Mouse (Mus musculus) midbrain, embryonic 13.5 days (tissue): ENCODE results near the gene Prickle4. TPM values are rescaled to one million over a fixed set of nuclear protein-coding genes. Genes with fewer than 3 reads are reported as not detected.

Experiments
- ATAC-seq: fragments of 200-750 bp; cut with Nextera tagmentation; 2 replicates; pipeline ENCODE4 v1.8.0; 2017; ENCODE audit warnings: mild to moderate bottlenecking, moderate TSS enrichment, moderate library complexity
- H3K27ac ChIP-seq: fragments of 300-500 bp; sonication (generic); 2 replicates; pipeline ENCODE4 v1.5.1; 2015; ENCODE audit warnings: inconsistent platforms, mild to moderate bottlenecking, moderate library complexity
- H3K27me3 ChIP-seq: fragments of 300-500 bp; sonication (generic); 2 replicates; pipeline ENCODE4 v1.6.1; 2015; ENCODE audit warnings: mild to moderate bottlenecking, inconsistent platforms
- H3K36me3 ChIP-seq: fragments of 300-500 bp; sonication (generic); 2 replicates; pipeline ENCODE4 v1.6.1; 2015; ENCODE audit warnings: mild to moderate bottlenecking, inconsistent platforms
- H3K4me1 ChIP-seq: fragments of 300-500 bp; sonication (generic); replicated peaks from 2 replicates; pipeline ENCODE4 v1.6.1; 2015; ENCODE audit warnings: inconsistent platforms
- H3K4me2 ChIP-seq: fragments of 300-500 bp; sonication (generic); replicated peaks from 2 replicates; pipeline ENCODE4 v1.6.1; 2015; ENCODE audit warnings: moderate library complexity, mild to moderate bottlenecking, inconsistent platforms
- H3K4me3 ChIP-seq: fragments of 300-500 bp; sonication (generic); replicated peaks from 2 replicates; pipeline ENCODE4 v1.5.1; 2015; ENCODE audit warnings: mild to moderate bottlenecking, inconsistent platforms
- H3K9ac ChIP-seq: fragments of 300-500 bp; sonication (generic); replicated peaks from 2 replicates; pipeline ENCODE4 v1.6.1; 2015; ENCODE audit warnings: mild to moderate bottlenecking, inconsistent platforms
- H3K9me3 ChIP-seq: fragments of 300-500 bp; sonication (generic); 2 replicates; pipeline ENCODE4 v1.6.1; 2016; ENCODE audit warnings: mild to moderate bottlenecking, inconsistent platforms
- WGBS: fragments of 180-500 bp; shearing (Covaris S2); methylation state at CpG from one replicate; pipeline ENCODE4 v1.1.7; 2015; 5-methylcytosine and 5-hydroxymethylcytosine counted together
- polyA plus RNA-seq: library from polyadenylated mRNA; unstranded; fragments of >200 nt; fragmentation: Nextera tagmentation; extraction: Ambion mirVana; gene quantifications from 2 replicates; pipeline ENCODE4 v1.2.1, GENCODE M21; 2015

Gene Prickle4
- 1.0 TPM in 2 replicates for polyA plus RNA-seq

- peak within 1 kb of the TSS; percentile 74 for H3K4me3 ChIP-seq
- no peaks in the 10 kb centered on the region for H3K9me3 ChIP-seq
- peak within 1 kb of the TSS; percentile 64 for H3K4me2 ChIP-seq
- H3K9ac ChIP-seq: peak within 1 kb of the TSS; percentile 89
- ATAC-seq: peak; percentile 96
- under 1% methylated on average over 78 of the region's 82 CpGs for WGBS
- H3K27me3 ChIP-seq: peaks cover 8% of the 10 kb centered on the region
- H3K27ac ChIP-seq: peak within 1 kb of the TSS; percentile 67
- H3K4me1 ChIP-seq: peaks cover 19% of the 10 kb centered on the region
- peaks cover 6% of the 10 kb centered on the region; the same call in 1 of the 2 replicates for H3K36me3 ChIP-seq
Observed at GRCm38 (mm10) chr17:47694503-47695336, at the start of gene Prickle4. TSS of gene Prickle4 (minus strand) at chr17:47694736.

DNA sequence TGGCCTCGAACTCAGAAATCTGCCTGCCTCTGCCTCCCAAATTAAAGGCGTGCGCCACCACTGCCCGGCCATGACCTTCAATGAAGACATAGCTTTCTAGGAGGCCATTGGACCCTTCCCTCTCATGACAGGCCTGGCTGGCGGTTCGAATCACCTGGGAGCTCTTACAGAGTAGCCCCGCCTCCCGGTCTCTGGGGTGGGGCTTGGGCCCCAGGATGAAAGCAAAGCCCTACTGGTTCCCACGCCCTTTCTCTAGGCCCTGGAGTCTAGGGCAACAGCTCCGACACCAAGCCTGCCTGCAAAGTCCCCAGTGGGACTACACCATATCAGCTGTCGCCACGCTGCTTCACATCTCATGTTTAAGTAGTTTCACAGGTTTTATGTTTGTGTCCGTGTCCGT, 49.5 kb upstream of the Prickle4 start:
- H3K36me3 ChIP-seq: no peaks in the 10 kb centered on the region
- no peak overlapping the region for H3K4me3 ChIP-seq
- no peak overlapping the region for H3K9ac ChIP-seq
- 0 out of 2 replicates have a peak, but pooled peaks cover 6% of the 10 kb centered on the region for H3K9me3 ChIP-seq
- no peak overlapping the region for H3K4me2 ChIP-seq
- H3K4me1 ChIP-seq: peaks cover 8% of the 10 kb centered on the region
- no peak for ATAC-seq
- WGBS: 95% methylated on average over 14 of the region's 14 CpGs
- H3K27ac ChIP-seq: no peak overlapping the region
- H3K27me3 ChIP-seq: peaks cover 14% of the 10 kb centered on the region

DNA sequence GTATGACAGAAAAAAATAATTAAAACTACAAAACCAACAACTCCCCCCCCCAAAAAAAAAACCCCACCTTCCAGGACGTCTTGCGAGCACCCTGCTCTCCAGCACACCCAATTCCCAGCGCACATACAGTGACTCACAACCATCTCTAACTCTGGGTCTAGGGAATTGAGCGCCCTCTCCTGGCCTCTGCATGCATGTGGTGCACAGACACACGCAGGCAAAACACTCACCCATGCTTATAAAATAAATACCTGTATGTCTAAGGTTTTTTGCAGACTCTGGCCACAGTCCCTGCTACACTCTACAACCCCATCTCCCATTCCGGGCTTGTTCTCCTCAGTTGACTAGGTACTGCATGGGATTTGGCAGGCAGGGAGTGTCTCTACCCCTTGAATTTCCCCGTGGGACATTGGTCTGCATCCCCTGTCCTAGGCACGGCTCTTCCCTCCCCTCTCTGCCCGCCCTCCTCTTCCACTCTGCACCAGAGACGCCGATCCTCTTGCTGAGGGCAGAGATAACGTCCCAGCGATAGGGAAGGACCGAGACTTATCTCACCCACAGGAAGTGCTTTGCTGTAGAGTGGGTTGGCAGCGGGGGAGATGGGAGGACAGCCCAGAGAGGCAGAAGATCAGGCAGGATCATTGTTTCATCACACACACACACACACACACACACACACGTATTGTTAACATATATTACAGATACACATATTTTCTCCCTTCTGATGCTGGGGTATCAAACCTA, 48.6 kb upstream of the Prickle4 start:
- WGBS: 52% methylated on average over 16 of the region's 16 CpGs
- Histone ChIP-seq H3K4me1 (peaks cover 17% of the 10 kb centered on the region), H3K4me2 (no peak overlapping the region), H3K27ac (no peak overlapping the region), H3K4me3 (no peak overlapping the region), H3K27me3 (peaks cover 23% of the 10 kb centered on the region), H3K9me3 (0 out of 2 replicates have a peak, but pooled peaks cover 6% of the 10 kb centered on the region), H3K36me3 (no peaks in the 10 kb centered on the region), H3K9ac (no peak overlapping the region)
- ATAC-seq: no peak

DNA sequence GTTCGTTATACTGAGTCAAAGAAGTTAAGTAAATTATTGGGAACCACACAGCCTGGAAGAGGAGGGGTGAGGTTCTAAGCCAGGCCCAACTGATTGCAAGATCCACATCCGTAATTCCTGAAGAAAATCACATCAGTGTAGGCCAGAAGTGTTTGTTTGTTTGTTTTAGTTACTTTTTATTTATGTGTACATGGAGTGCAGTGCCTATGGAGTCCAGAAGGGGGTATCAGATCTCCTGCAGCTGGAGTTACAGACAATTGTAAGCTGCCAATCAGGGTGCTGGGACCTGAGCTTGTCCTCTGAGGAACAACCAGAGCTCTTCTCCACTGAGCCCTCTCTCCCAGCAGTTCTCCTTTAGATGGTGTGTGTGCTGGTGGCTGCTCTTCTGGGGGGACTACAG, 45.6 kb upstream of the Prickle4 start:
- WGBS: 73% methylated on average over 2 of the region's 2 CpGs
- peaks cover 29% of the 10 kb centered on the region for H3K4me1 ChIP-seq

GRCm38 (mm10) chr17:47738879-47739798, 44.6 kb upstream of the Prickle4 start:
- Histone ChIP-seq H3K36me3 (no peaks in the 10 kb centered on the region), H3K9me3 (no peaks in the 10 kb centered on the region), H3K4me3 (peak overlapping the region; percentile 48), H3K27ac (no peak overlapping the region), H3K4me2 (peak overlapping the region; percentile 78), H3K27me3 (peaks cover 35% of the 10 kb centered on the region), H3K9ac (peak overlapping the region; percentile 51), H3K4me1 (peaks cover 29% of the 10 kb centered on the region)
- no peak for ATAC-seq
- WGBS: 4% methylated on average over 20 of the region's 20 CpGs

More for the DNA sequence above, 45.6 kb upstream of the Prickle4 start:
- Histone ChIP-seq H3K36me3 (no peaks in the 10 kb centered on the region), H3K27ac (no peak overlapping the region), H3K9me3 (0 out of 2 replicates have a peak, but pooled peaks cover 6% of the 10 kb centered on the region), H3K4me2 (no peak overlapping the region), H3K27me3 (peaks cover 35% of the 10 kb centered on the region), H3K4me3 (no peak overlapping the region), H3K9ac (no peak overlapping the region)
- no peak for ATAC-seq

- peak; percentile 24 for ATAC-seq
- H3K4me3 ChIP-seq: peak overlapping the region; percentile 48
- peak overlapping the region; percentile 78 for H3K4me2 ChIP-seq
- H3K4me1 ChIP-seq: peaks cover 29% of the 10 kb centered on the region
- no peaks in the 10 kb centered on the region for H3K9me3 ChIP-seq
- peaks cover 35% of the 10 kb centered on the region for H3K27me3 ChIP-seq
- under 1% methylated on average over 47 of the region's 61 CpGs for WGBS
- no peaks in the 10 kb centered on the region for H3K36me3 ChIP-seq
- no peak overlapping the region for H3K27ac ChIP-seq
- peak overlapping the region; percentile 51 for H3K9ac ChIP-seq
Observed at GRCm38 (mm10) chr17:47738066-47738878, 43.7 kb upstream of the Prickle4 start.

DNA sequence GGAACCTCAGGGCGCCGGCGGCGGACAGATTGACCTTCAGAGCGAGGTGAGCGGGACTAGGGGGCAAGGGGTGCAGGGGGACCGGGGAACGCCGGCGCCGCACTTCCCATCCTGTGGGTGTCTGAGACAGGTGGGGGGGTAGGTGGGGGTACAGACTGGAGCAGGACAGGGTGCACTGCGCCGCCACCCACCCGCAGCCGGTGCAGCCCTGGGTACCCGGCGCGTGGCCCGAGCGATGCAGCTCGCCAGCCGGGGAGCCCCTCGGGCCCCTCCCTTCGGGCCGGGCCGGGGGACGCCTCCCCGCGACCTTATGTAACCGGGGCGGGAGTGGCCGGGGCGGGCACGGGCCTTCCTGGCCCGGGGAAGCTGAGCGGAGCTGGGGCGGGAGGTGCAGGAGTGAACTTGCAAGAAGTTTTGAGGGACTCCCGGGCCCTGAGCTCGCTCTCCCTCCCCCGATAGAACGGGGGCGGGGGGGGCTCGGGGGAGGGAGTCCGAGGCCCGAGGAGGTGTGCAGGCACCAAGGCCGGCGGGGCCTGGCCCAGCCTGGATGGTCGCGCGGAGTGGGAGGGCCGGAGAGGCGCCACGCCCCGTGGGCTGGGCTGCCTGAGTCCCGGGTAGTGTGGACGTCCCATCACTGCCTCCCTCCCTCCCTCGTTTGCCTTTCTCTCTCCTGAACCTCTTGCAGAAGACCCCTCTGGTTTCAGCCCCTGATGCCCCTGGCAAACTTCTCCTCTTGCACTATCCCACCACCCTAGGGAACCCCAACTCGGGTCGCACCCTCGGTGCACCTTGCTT, 42.9 kb upstream of the Prickle4 start:
- ATAC-seq: peak; percentile 82
- Histone ChIP-seq H3K4me3 (peak overlapping the region; percentile 48), H3K4me1 (peaks cover 29% of the 10 kb centered on the region), H3K27ac (no peak overlapping the region), H3K9ac (peak overlapping the region; percentile 51), H3K27me3 (peaks cover 35% of the 10 kb centered on the region), H3K9me3 (no peaks in the 10 kb centered on the region), H3K4me2 (peak overlapping the region; percentile 78), H3K36me3 (no peaks in the 10 kb centered on the region)
- WGBS: 2% methylated on average over 48 of the region's 60 CpGs

DNA sequence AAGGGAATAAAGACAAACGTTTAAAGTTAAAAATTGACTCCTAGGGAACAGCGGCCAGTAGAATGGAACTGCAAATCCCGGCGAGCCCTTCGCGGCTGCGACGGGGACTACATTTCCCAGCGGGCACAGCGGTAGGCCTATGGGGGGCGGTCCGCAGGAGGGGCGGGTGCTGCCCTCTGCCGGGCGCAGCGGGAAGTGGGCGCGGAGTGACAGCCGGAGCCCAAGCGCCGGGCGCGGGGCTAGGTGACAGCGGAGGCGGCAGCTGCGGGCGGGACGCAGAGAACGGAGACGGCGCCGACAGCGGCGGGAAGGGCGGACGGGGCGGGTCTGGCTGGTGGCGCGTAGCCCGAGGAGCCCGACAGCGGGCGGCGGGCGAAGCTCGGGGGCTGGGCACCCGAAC, 42.3 kb upstream of the Prickle4 start, which contains the start of gene Tfeb:
Gene Tfeb (plus strand): TSS at position 175 of the 400 bp plus-strand sequence.
- H3K27ac ChIP-seq: no peak within 1 kb of the TSS

DNA sequence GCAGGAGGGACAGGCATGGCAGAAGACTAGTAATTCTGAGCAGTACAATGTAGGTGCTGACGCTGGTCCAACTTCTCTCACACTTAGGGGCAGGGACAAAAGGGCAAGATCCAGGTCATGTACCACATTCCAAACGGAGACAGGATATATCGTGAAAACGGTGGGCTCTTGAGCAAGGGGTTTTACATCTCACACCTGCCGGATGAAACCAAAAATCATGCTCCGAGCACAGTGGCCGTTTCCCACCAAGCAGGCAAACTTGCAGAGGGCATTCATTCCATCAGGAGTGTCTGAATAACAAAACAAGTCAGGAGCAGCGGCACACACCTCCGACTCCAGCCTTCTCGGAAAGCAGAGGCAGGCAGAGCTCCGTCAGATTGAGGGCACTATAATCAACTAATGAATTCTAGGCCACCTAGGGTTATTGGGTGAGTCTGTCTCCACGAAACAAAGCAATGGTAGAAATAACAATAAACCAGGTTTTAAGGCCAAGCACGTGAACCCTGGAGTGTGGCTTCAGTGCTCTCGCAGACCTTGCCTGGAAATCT, 41.1 kb upstream of the Prickle4 start:
- Histone ChIP-seq H3K9ac (no peak overlapping the region), H3K9me3 (no peaks in the 10 kb centered on the region), H3K36me3 (no peaks in the 10 kb centered on the region), H3K4me3 (no peak overlapping the region), H3K27me3 (peaks cover 29% of the 10 kb centered on the region), H3K4me2 (no peak overlapping the region), H3K4me1 (peaks cover 29% of the 10 kb centered on the region), H3K27ac (no peak overlapping the region)
- no peak for ATAC-seq
- WGBS: 78% methylated on average over 14 of the region's 14 CpGs

More for the DNA sequence above, 42.3 kb upstream of the Prickle4 start, which contains the start of gene Tfeb:
- H3K27me3 ChIP-seq: peaks cover 35% of the 10 kb centered on the region
- peaks cover 29% of the 10 kb centered on the region for H3K4me1 ChIP-seq
- H3K4me3 ChIP-seq: peak within 1 kb of the TSS; percentile 48
- WGBS: under 1% methylated on average over 41 of the region's 47 CpGs
- no peaks in the 10 kb centered on the region for H3K36me3 ChIP-seq
- peak; percentile 85 for ATAC-seq
- peak within 1 kb of the TSS; percentile 78 for H3K4me2 ChIP-seq
- H3K9me3 ChIP-seq: no peaks in the 10 kb centered on the region
- peak within 1 kb of the TSS; percentile 51 for H3K9ac ChIP-seq
